ENCODE assay signal across 17 mouse cellular contexts in the genomic region with DNA sequence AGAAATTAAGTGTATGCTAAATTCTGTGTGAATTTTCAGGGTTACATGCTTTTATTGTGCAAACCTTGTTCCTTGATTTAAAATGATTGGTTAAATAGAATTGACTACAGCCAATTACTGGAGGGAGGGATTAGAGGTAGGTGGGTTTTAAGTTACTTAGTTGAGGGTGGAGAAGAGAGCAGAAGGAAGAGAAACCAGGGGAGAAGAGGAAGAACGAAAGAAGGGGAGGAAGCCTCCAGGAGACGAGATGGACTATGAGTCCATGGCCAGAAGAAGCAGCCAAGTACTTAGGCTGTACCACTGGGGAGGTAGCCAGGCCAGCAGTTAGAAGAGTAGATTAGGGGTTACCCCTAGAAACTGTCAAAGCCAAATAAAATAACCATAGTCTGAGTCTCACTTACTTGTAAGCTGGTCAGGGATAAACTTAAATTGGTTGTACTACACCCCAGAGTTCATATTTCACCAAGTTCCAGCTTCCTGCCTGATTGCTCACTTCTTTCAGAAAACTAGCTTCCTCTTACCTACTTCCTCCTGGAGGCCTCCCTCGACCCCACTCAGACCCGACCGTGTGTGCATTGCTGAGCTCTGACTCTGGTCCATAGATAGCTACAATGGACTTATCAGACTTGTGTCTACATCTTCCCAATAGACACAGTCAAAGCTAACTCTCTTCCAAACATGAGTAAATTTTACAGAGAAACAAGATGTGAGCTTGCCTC. TPM values are rescaled to one million over a fixed set of nuclear protein-coding genes. Genes with fewer than 3 reads are reported as not detected.
DNase-seq lines count a peak whose midpoint lies in the region; ATAC-seq and TF ChIP-seq lines count a peak whose summit lies in the region.
"Had no signal": no experiment of that assay in that cellular context is flagged by ENCODE, and none has a peak within 500 bp of the region (broad histone marks: within the 10 kb centered on the region; RNA-seq: fewer than 3 reads in every experiment).

No protein-coding gene starts in this region.

- no peak overlapping the region; the same call in 1 of the 2 replicates for H3K4me2 ChIP-seq in liver, embryonic 15.5 days

- no peak for TF ChIP-seq CTCF in thymus, adult 2 months (IDR thresholded peaks at IDR 0.05; ENCODE audit: borderline replicate concordance, control insufficient read depth, extremely low read depth, insufficient read depth, low read length, poor library complexity)

- peak; percentile 19 for DNase-seq in cerebellum, adult 9-10 months
- DNase-seq in cerebellum, postnatal 36 days, result no peak
- no peak for DNase-seq in thymus, adult 2 months
- DNase-seq in thymus, postnatal 25 days, result no peak
- no peak for DNase-seq in kidney, adult 8-10 months
- no peak for DNase-seq in urinary bladder, adult 18-20 months (ENCODE audit: low spot score in 2 of 2)
- no peak for DNase-seq in heart, adult 8-10 months (ENCODE audit: low spot score)
- DNase-seq: cerebellum, adult 18-20 months; heart, adult 18-20 months; right cerebral cortex, postnatal 25 days had no signal

- H3K4me1 ChIP-seq in thymus, adult 2 months (replicated peaks; ENCODE audit: control insufficient read depth, insufficient read depth, low read length), result peaks cover 18% of the 10 kb centered on the region
- peaks cover 12% of the 10 kb centered on the region for H3K4me1 ChIP-seq in liver, embryonic 15.5 days (replicated peaks)

- H3K9me3 ChIP-seq in liver, embryonic 15.5 days (replicated peaks), result no peaks in the 10 kb centered on the region
- H3K9me3 ChIP-seq: embryonic facial prominence, embryonic 15.5 days; forebrain, embryonic 12.5 days; hindbrain, embryonic 13.5 days; lung, embryonic 15.5 days; midbrain, embryonic 13.5 days had no signal

- H3K27ac ChIP-seq in thymus, adult 2 months (ENCODE audit: control insufficient read depth, insufficient read depth, low read length), result peak overlapping the region; percentile 53
- H3K27ac ChIP-seq in liver, embryonic 15.5 days (replicated peaks), result peak overlapping the region; percentile 56
- H3K27ac ChIP-seq: kidney, postnatal 0 days; lung, embryonic 15.5 days had no signal

- H3K27me3 ChIP-seq in thymus, adult 2 months (ENCODE audit: control insufficient read depth, insufficient read depth, low read length), result no peaks in the 10 kb centered on the region
- H3K27me3 ChIP-seq in liver, embryonic 15.5 days, result no peaks in the 10 kb centered on the region
- H3K27me3 ChIP-seq: embryonic facial prominence, embryonic 15.5 days; forebrain, embryonic 12.5 days; hindbrain, embryonic 13.5 days; lung, embryonic 15.5 days; midbrain, embryonic 13.5 days had no signal

- WGBS in thymus, adult 2 months, result 26% methylated on average over 5 of the region's 5 CpGs
- WGBS in liver, embryonic 15.5 days (ENCODE audit: insufficient replicate concordance), result 20% methylated on average over 5 of the region's 5 CpGs

- no peak for TF ChIP-seq POLR2A in thymus, adult 2 months (IDR thresholded peaks at IDR 0.05; ENCODE audit: control insufficient read depth, extremely low read depth, insufficient read depth, low read length, poor library complexity)

- no peak overlapping the region for H3K9ac ChIP-seq in liver, embryonic 15.5 days
- H3K9ac ChIP-seq: embryonic facial prominence, embryonic 15.5 days; forebrain, embryonic 12.5 days; hindbrain, embryonic 13.5 days; lung, embryonic 15.5 days; midbrain, embryonic 13.5 days had no signal

- H3K4me3 ChIP-seq in thymus, adult 2 months (ENCODE audit: control insufficient read depth, insufficient read depth, low read length), result no peak overlapping the region
- H3K4me3 ChIP-seq in liver, embryonic 15.5 days (replicated peaks), result no peak overlapping the region
- H3K4me3 ChIP-seq: forebrain, embryonic 12.5 days; hindbrain, embryonic 13.5 days; midbrain, embryonic 13.5 days had no signal

- ATAC-seq in liver, embryonic 15.5 days (ENCODE audit: insufficient read depth), result no peak

- H3K36me3 ChIP-seq in thymus, adult 2 months (ENCODE audit: control insufficient read depth, insufficient read depth, low read length), result peaks cover 4% of the 10 kb centered on the region; the same call in 1 of the 2 replicates
- H3K36me3 ChIP-seq in liver, embryonic 15.5 days (replicated peaks), result no peaks in the 10 kb centered on the region; the same call in 1 of the 2 replicates

RNA-seq across cellular contexts. Expression of a gene that starts 1.2 kb away (rescaled TPM):
- 62.4 and 65.6 TPM in 2 replicates for polyA plus RNA-seq in thymus, adult 2 months (2012; rRNA removed)
- polyA plus RNA-seq in liver, embryonic 15.5 days (2015; fragmentation: Nextera tagmentation; extraction: Ambion mirVana), result 12.6 and 14.3 TPM in 2 replicates
- total RNA-seq in heart, adult 8-10 months (2022), result 10 to 100 TPM; 26.3 to 29.4 (median 27.8) TPM

RNA-seq across cellular contexts. Expression of a gene that starts 25.2 kb away (rescaled TPM):
- polyA plus RNA-seq in thymus, adult 2 months (2012; rRNA removed), result 15.3 and 18.0 TPM in 2 replicates
- 2.7 and 2.9 TPM in 2 replicates for polyA plus RNA-seq in liver, embryonic 15.5 days (2015; fragmentation: Nextera tagmentation; extraction: Ambion mirVana)
- total RNA-seq in heart, adult 8-10 months (2022), result 1 to 10 TPM; 3.7 to 5.2 (median 4.7) TPM
